Mouse (Mus musculus) small intestine, adult 2 months (tissue): ENCODE results near the gene Orc5.

Source experiments
- CTCF ChIP-seq: fragments of 200-500 bp; IDR thresholded peaks from 2 replicates; pipeline ENCODE4 v1.5.1; 2012; ENCODE audit warnings: low read depth, mild to moderate bottlenecking, control low read depth, inconsistent platforms, low read length, moderate library complexity, mixed read lengths; ENCODE audit not compliant: insufficient replicate concordance, insufficient read length; ENCODE audit errors: extremely low read depth
- POLR2A ChIP-seq: fragments of 200-500 bp; IDR thresholded peaks from 2 replicates; pipeline ENCODE4 v1.6.1; 2012; ENCODE audit warnings: low read depth, mild to moderate bottlenecking, control low read depth, inconsistent platforms, low read length, moderate library complexity

- no peak for TF ChIP-seq CTCF
- no peak for TF ChIP-seq POLR2A
Measured at GRCm38 (mm10) chr5:22565708-22566107, 15.5 kb upstream of the Orc5 start.
